Mouse (Mus musculus) mouse trophoblast stem cell (cell line): ENCODE data around the gene Ryr2.

Experiments
- in situ Hi-C, 2 experiments: fragments of 300-500 bp; cut with MseI, MboI; formaldehyde crosslinking; loops; 2 replicates in 1 of 2; 3 replicates in 1 of 2; pipeline ENCODE4 v1.15.1; 2025

Ryr2 gene

GRCm38 (mm10) chr13:12038676-12039075 lies 68.1 kb downstream of the Ryr2 start:
- in situ Hi-C loops: no loop called here

GRCm38 (mm10) chr13:12037241-12037640 lies 69.5 kb downstream of the Ryr2 start:
- in situ Hi-C loops: no loop called here

- in situ Hi-C loops: no loop called here
Observed at GRCm38 (mm10) chr13:12036834-12037233, 69.9 kb downstream of the Ryr2 start.

GRCm38 (mm10) chr13:12033914-12034313 lies 72.8 kb downstream of the Ryr2 start:
- in situ Hi-C loops: no loop called here

GRCm38 (mm10) chr13:12033272-12033671 lies 73.5 kb downstream of the Ryr2 start:
- in situ Hi-C loops: no loop called here

- in situ Hi-C loops: no loop called here
Observed at GRCm38 (mm10) chr13:12029841-12030240, 76.9 kb downstream of the Ryr2 start.

GRCm38 (mm10) chr13:12029326-12029725 lies 77.4 kb downstream of the Ryr2 start:
- in situ Hi-C loops: no loop called here

- in situ Hi-C loops: no loop called here
Observed at GRCm38 (mm10) chr13:12018046-12018445, 88.7 kb downstream of the Ryr2 start.

- in situ Hi-C loops: no loop called here
Observed at GRCm38 (mm10) chr13:12013986-12014385, 92.8 kb downstream of the Ryr2 start.

GRCm38 (mm10) chr13:12008995-12009689 lies 97.6 kb downstream of the Ryr2 start:
- in situ Hi-C loops: no loop called here

- in situ Hi-C loops: no loop called here
Observed at GRCm38 (mm10) chr13:12007579-12007978, 99.2 kb downstream of the Ryr2 start.

- in situ Hi-C loops: no loop called here
Observed at GRCm38 (mm10) chr13:12001891-12002294, 104.9 kb downstream of the Ryr2 start.

- in situ Hi-C loops: no loop called here
Observed at GRCm38 (mm10) chr13:11999851-12000250, 106.9 kb downstream of the Ryr2 start.

- in situ Hi-C loops: no loop called here
Observed at GRCm38 (mm10) chr13:11997366-11997765, 109.4 kb downstream of the Ryr2 start.

- in situ Hi-C loops: no loop called here
Observed at GRCm38 (mm10) chr13:11987556-11987955, 119.2 kb downstream of the Ryr2 start.

GRCm38 (mm10) chr13:11985056-11985455 lies 121.7 kb downstream of the Ryr2 start:
- in situ Hi-C loops: no loop called here

- in situ Hi-C loops: no loop called here
Observed at GRCm38 (mm10) chr13:11978997-11979396, 127.7 kb downstream of the Ryr2 start.

- in situ Hi-C loops: no loop called here
Observed at GRCm38 (mm10) chr13:11978359-11978758, 128.4 kb downstream of the Ryr2 start.

GRCm38 (mm10) chr13:11977606-11978005 lies 129.1 kb downstream of the Ryr2 start:
- in situ Hi-C loops: no loop called here

- in situ Hi-C loops: no loop called here
Observed at GRCm38 (mm10) chr13:11964391-11964790, 142.4 kb downstream of the Ryr2 start.

- in situ Hi-C loops: no loop called here
Observed at GRCm38 (mm10) chr13:11959488-11960174, 147.1 kb downstream of the Ryr2 start.

GRCm38 (mm10) chr13:11958854-11959253 lies 147.9 kb downstream of the Ryr2 start:
- in situ Hi-C loops: no loop called here

- in situ Hi-C loops: no loop called here
Observed at GRCm38 (mm10) chr13:11958271-11958670, 148.5 kb downstream of the Ryr2 start.
